Mouse (Mus musculus) embryonic facial prominence, embryonic 10.5 days (tissue): ENCODE measurements around the gene Dpy19l3. TPM values are rescaled to one million over a fixed set of nuclear protein-coding genes. Genes with fewer than 3 reads are reported as not detected.

ENCODE experiments used
- DNase-seq: peaks from one replicate; pipeline ENCODE4 v3.0.0-alpha.2; 2017; ENCODE audit warnings: low spot score
- H3K27ac ChIP-seq: fragments of 300-500 bp; sonication (generic); replicated peaks from 2 replicates; pipeline ENCODE4 v1.5.1; 2016; ENCODE audit warnings: mild to moderate bottlenecking
- H3K27me3 ChIP-seq: fragments of 300-500 bp; sonication (generic); replicated peaks from 2 replicates; pipeline ENCODE4 v1.6.1; 2016; ENCODE audit warnings: low read depth, mild to moderate bottlenecking; ENCODE audit not compliant: poor library complexity, severe bottlenecking
- H3K36me3 ChIP-seq: fragments of 300-500 bp; sonication (generic); replicated peaks from 2 replicates; pipeline ENCODE4 v1.6.1; 2016; ENCODE audit warnings: mild to moderate bottlenecking, moderate library complexity
- H3K4me1 ChIP-seq: fragments of 300-500 bp; sonication (generic); 2 replicates; pipeline ENCODE4 v1.6.1; 2016
- H3K4me3 ChIP-seq: fragments of 300-500 bp; sonication (generic); 2 replicates; pipeline ENCODE4 v1.5.1; 2016; ENCODE audit warnings: mild to moderate bottlenecking, moderate library complexity
- H3K9me3 ChIP-seq: fragments of 300-500 bp; sonication (generic); 2 replicates; pipeline ENCODE4 v1.6.1; 2016; ENCODE audit warnings: mild to moderate bottlenecking
- WGBS: fragments of 180-500 bp; shearing (Covaris S2); methylation state at CpG from one replicate; pipeline ENCODE4 v1.1.7; 2016; 5-methylcytosine and 5-hydroxymethylcytosine counted together
- polyA plus RNA-seq: library from polyadenylated mRNA; unstranded; fragments of >200 nt; fragmentation: Nextera tagmentation; extraction: Ambion mirVana; gene quantifications from 2 replicates; pipeline ENCODE4 v1.2.1, GENCODE M21; 2016

The Dpy19l3 gene
- polyA plus RNA-seq, 1 experiment from 2014 or later: 30.6 TPM

GRCm38 (mm10) chr7:35708101-35708500 lies 46.2 kb downstream of the Dpy19l3 start:
- no peaks in the 10 kb centered on the region for H3K27me3 ChIP-seq
- no peak overlapping the region for H3K27ac ChIP-seq
- peaks cover 89% of the 10 kb centered on the region for H3K36me3 ChIP-seq

GRCm38 (mm10) chr7:35699005-35699404 lies 55.2 kb downstream of the Dpy19l3 start:
- DNase-seq: no peak
- no peaks in the 10 kb centered on the region for H3K9me3 ChIP-seq
- 93% methylated on average over 8 of the region's 8 CpGs for WGBS
- H3K27me3 ChIP-seq: no peaks in the 10 kb centered on the region
- H3K27ac ChIP-seq: no peak overlapping the region
- no peaks in the 10 kb centered on the region for H3K4me1 ChIP-seq
- peaks cover 70% of the 10 kb centered on the region for H3K36me3 ChIP-seq
- no peak overlapping the region for H3K4me3 ChIP-seq

More at GRCm38 (mm10) chr7:35708101-35708500, 46.2 kb downstream of the Dpy19l3 start:
- H3K4me1 ChIP-seq: no peaks in the 10 kb centered on the region
- H3K9me3 ChIP-seq: no peaks in the 10 kb centered on the region
- H3K4me3 ChIP-seq: no peak overlapping the region
- 91% methylated on average over 16 of the region's 16 CpGs for WGBS
- DNase-seq: no peak

- Histone ChIP-seq H3K27ac (no peak overlapping the region), H3K4me3 (no peak overlapping the region), H3K4me1 (no peaks in the 10 kb centered on the region), H3K9me3 (no peaks in the 10 kb centered on the region), H3K36me3 (peaks cover 68% of the 10 kb centered on the region), H3K27me3 (no peaks in the 10 kb centered on the region)
- WGBS: 96% methylated on average over 1 of the region's 1 CpGs
- no peak for DNase-seq
These were observed 56.2 kb downstream of the Dpy19l3 start for GRCm38 (mm10) chr7:35698073-35698472.

- Histone ChIP-seq H3K27me3 (no peaks in the 10 kb centered on the region), H3K27ac (no peak overlapping the region)
These were observed 61.6 kb downstream of the Dpy19l3 start for GRCm38 (mm10) chr7:35692641-35693040.

GRCm38 (mm10) chr7:35692117-35692516 lies 62.1 kb downstream of the Dpy19l3 start:
- 91% methylated on average over 14 of the region's 14 CpGs for WGBS
- no peak overlapping the region for H3K4me3 ChIP-seq
- H3K36me3 ChIP-seq: peaks cover 69% of the 10 kb centered on the region
- H3K4me1 ChIP-seq: peaks cover 22% of the 10 kb centered on the region
- H3K27me3 ChIP-seq: no peaks in the 10 kb centered on the region
- no peak overlapping the region for H3K27ac ChIP-seq
- no peak for DNase-seq
- no peaks in the 10 kb centered on the region for H3K9me3 ChIP-seq

More at GRCm38 (mm10) chr7:35692641-35693040, 61.6 kb downstream of the Dpy19l3 start:
- WGBS: 94% methylated on average over 12 of the region's 12 CpGs
- Histone ChIP-seq H3K4me3 (no peak overlapping the region), H3K36me3 (peaks cover 72% of the 10 kb centered on the region), H3K9me3 (no peaks in the 10 kb centered on the region), H3K4me1 (peaks cover 16% of the 10 kb centered on the region)
- no peak for DNase-seq

- H3K9me3 ChIP-seq: no peaks in the 10 kb centered on the region
- no peak overlapping the region for H3K27ac ChIP-seq
- peaks cover 45% of the 10 kb centered on the region for H3K36me3 ChIP-seq
- 88% methylated on average over 11 of the region's 11 CpGs for WGBS
- peaks cover 43% of the 10 kb centered on the region for H3K4me1 ChIP-seq
- H3K4me3 ChIP-seq: no peak overlapping the region
- no peak for DNase-seq
- H3K27me3 ChIP-seq: no peaks in the 10 kb centered on the region
These were observed 65.4 kb downstream of the Dpy19l3 start for GRCm38 (mm10) chr7:35688781-35689349.

- 72% methylated on average over 9 of the region's 9 CpGs for WGBS
- no peak for DNase-seq
These were observed 66.0 kb downstream of the Dpy19l3 start for GRCm38 (mm10) chr7:35688276-35688675.

GRCm38 (mm10) chr7:35687229-35687628 lies 67.0 kb downstream of the Dpy19l3 start:
- no peaks in the 10 kb centered on the region for H3K27me3 ChIP-seq
- H3K4me3 ChIP-seq: peak overlapping the region; percentile 21; the same call in 1 of the 2 replicates
- peaks cover 30% of the 10 kb centered on the region for H3K36me3 ChIP-seq
- 22% methylated on average over 10 of the region's 10 CpGs for WGBS
- H3K4me1 ChIP-seq: peaks cover 50% of the 10 kb centered on the region
- peak overlapping the region; percentile 4; the same call in 1 of the 2 replicates for H3K27ac ChIP-seq
- DNase-seq: peak; percentile 52
- no peaks in the 10 kb centered on the region for H3K9me3 ChIP-seq

More at GRCm38 (mm10) chr7:35688276-35688675, 66.0 kb downstream of the Dpy19l3 start:
- Histone ChIP-seq H3K36me3 (peaks cover 40% of the 10 kb centered on the region), H3K9me3 (no peaks in the 10 kb centered on the region), H3K27ac (no peak overlapping the region), H3K4me3 (no peak overlapping the region), H3K27me3 (no peaks in the 10 kb centered on the region), H3K4me1 (peaks cover 49% of the 10 kb centered on the region)

- Histone ChIP-seq H3K4me3 (0 out of 2 replicates have a peak overlapping the region, but pooled peaks have one; percentile 21), H3K9me3 (no peaks in the 10 kb centered on the region; the same call in 1 of the 2 replicates), H3K27me3 (no peaks in the 10 kb centered on the region), H3K36me3 (peaks cover 25% of the 10 kb centered on the region), H3K4me1 (peaks cover 50% of the 10 kb centered on the region), H3K27ac (no peak overlapping the region)
- DNase-seq: peak; percentile 58
- WGBS: 31% methylated on average over 13 of the region's 13 CpGs
These were observed 67.5 kb downstream of the Dpy19l3 start for GRCm38 (mm10) chr7:35686756-35687155.

GRCm38 (mm10) chr7:35686216-35686615 lies 68.0 kb downstream of the Dpy19l3 start:
- H3K36me3 ChIP-seq: peaks cover 20% of the 10 kb centered on the region
- H3K9me3 ChIP-seq: no peaks in the 10 kb centered on the region; the same call in 1 of the 2 replicates
- H3K4me1 ChIP-seq: peaks cover 50% of the 10 kb centered on the region
- no peak for DNase-seq
- 62% methylated on average over 11 of the region's 11 CpGs for WGBS
- H3K27ac ChIP-seq: no peak overlapping the region
- H3K27me3 ChIP-seq: no peaks in the 10 kb centered on the region
- H3K4me3 ChIP-seq: no peak overlapping the region

GRCm38 (mm10) chr7:35683409-35684122 lies 70.7 kb downstream of the Dpy19l3 start:
- peaks cover 43% of the 10 kb centered on the region for H3K4me1 ChIP-seq
- no peaks in the 10 kb centered on the region for H3K27me3 ChIP-seq
- 71% methylated on average over 6 of the region's 6 CpGs for WGBS
- no peaks in the 10 kb centered on the region; the same call in 1 of the 2 replicates for H3K9me3 ChIP-seq
- H3K27ac ChIP-seq: no peak overlapping the region
- H3K36me3 ChIP-seq: no peaks in the 10 kb centered on the region
- H3K4me3 ChIP-seq: no peak overlapping the region
- no peak for DNase-seq

GRCm38 (mm10) chr7:35681559-35681958 lies 72.7 kb downstream of the Dpy19l3 start:
- Histone ChIP-seq H3K9me3 (no peaks in the 10 kb centered on the region; the same call in 1 of the 2 replicates), H3K27ac (no peak overlapping the region), H3K4me3 (no peak overlapping the region), H3K36me3 (no peaks in the 10 kb centered on the region), H3K27me3 (no peaks in the 10 kb centered on the region), H3K4me1 (peaks cover 23% of the 10 kb centered on the region)
- 84% methylated on average over 3 of the region's 3 CpGs for WGBS
- no peak for DNase-seq

GRCm38 (mm10) chr7:35678976-35679375 lies 75.3 kb downstream of the Dpy19l3 start:
- 75% methylated on average over 4 of the region's 4 CpGs for WGBS
- Histone ChIP-seq H3K27ac (no peak overlapping the region), H3K4me1 (peaks cover 8% of the 10 kb centered on the region; the same call in 1 of the 2 replicates), H3K9me3 (no peaks in the 10 kb centered on the region; the same call in 1 of the 2 replicates), H3K27me3 (no peaks in the 10 kb centered on the region), H3K36me3 (no peaks in the 10 kb centered on the region), H3K4me3 (no peak overlapping the region)
- DNase-seq: no peak
